In the genomic region with DNA sequence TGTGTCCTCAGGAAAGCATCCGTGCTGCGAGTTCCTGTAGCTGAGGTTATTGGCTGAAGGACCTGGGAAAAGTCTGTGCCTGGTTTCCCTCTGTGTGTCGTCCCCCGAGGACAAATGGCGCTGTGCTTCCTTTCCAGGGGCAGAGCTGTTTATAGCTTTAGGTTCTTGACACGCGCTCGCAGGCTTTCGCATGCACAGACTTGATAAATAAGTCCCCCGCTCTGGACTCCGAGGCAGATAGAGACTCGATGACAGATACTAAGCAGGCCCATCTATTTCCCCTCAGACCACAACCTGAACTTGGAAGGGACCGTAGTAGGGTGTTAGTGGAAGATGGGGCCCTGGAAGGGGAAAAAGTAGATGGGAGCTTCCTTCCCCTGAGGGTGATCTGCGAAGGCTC, we compare ENCODE assay signal across 19 mouse cellular contexts.
DNase-seq lines count a peak whose midpoint lies in the region; ATAC-seq and TF ChIP-seq lines count a peak whose summit lies in the region.
"Had no signal": no experiment of that assay in that cellular context is flagged by ENCODE, and none has a peak within 500 bp of the region (broad histone marks: within the 10 kb centered on the region; RNA-seq: fewer than 3 reads in every experiment).

No protein-coding gene starts in this region.

- no peaks in the 10 kb centered on the region for H3K4me1 ChIP-seq in embryonic facial prominence, embryonic 14.5 days (ENCODE audit: control insufficient read depth, insufficient read depth, low read length)
- peaks cover 31% of the 10 kb centered on the region for H3K4me1 ChIP-seq in embryonic facial prominence, embryonic 10.5 days
- H3K4me1 ChIP-seq in heart, embryonic 14.5 days (ENCODE audit: control insufficient read depth in 2 of 2, insufficient read depth in 2 of 2, low read length in 2 of 2), result peaks cover 75 to 91% of the 10 kb centered on the region in 2 experiments
- H3K4me1 ChIP-seq in lung, embryonic 14.5 days (ENCODE audit: insufficient read depth), result peaks cover 6% of the 10 kb centered on the region; the same call in 1 of the 2 replicates
- no peaks in the 10 kb centered on the region for H3K4me1 ChIP-seq in midbrain, embryonic 11.5 days (ENCODE audit: control insufficient read depth, insufficient read depth, low read length)

- intact Hi-C loops in left cerebral cortex, postnatal 14 days (cut with DNase I), result no loop called here

- no peaks in the 10 kb centered on the region for H3K27me3 ChIP-seq in embryonic facial prominence, embryonic 14.5 days (replicated peaks; ENCODE audit: control insufficient read depth, insufficient read depth, low read length)
- no peaks in the 10 kb centered on the region for H3K27me3 ChIP-seq in embryonic facial prominence, embryonic 10.5 days (replicated peaks; ENCODE audit: low read depth, poor library complexity, severe bottlenecking)
- H3K27me3 ChIP-seq in heart, embryonic 14.5 days (ENCODE audit: control insufficient read depth, insufficient read depth, low read length), result no peaks in the 10 kb centered on the region
- H3K27me3 ChIP-seq in lung, embryonic 14.5 days (ENCODE audit: insufficient read depth, low read length), result no peaks in the 10 kb centered on the region
- no peaks in the 10 kb centered on the region for H3K27me3 ChIP-seq in midbrain, embryonic 11.5 days (ENCODE audit: control insufficient read depth, insufficient read depth, low read length)
- H3K27me3 ChIP-seq: hindbrain, embryonic 15.5 days; limb, embryonic 15.5 days; midbrain, embryonic 13.5 days had no signal

- no peak for DNase-seq in embryonic facial prominence, embryonic 14.5 days (ENCODE audit: low spot score)
- no peak for DNase-seq in embryonic facial prominence, embryonic 10.5 days (ENCODE audit: low spot score)
- no peak for DNase-seq in heart, adult 11 months
- DNase-seq in lung, embryonic 14.5 days, result peak; percentile 44
- DNase-seq in lung, postnatal 14 days, result no peak
- no peak for DNase-seq in midbrain, embryonic 11.5 days (ENCODE audit: low spot score, missing footprints)
- DNase-seq in left cerebral cortex, postnatal 14 days (ENCODE audit: low spot score in 2 of 2), result no peak
- DNase-seq: adrenal gland, postnatal 14 days; cerebellum, adult 8-10 months; forebrain, postnatal 0 days; gastrocnemius, postnatal 14 days; kidney, adult 18-20 months; left cerebral cortex, postnatal 4 days; lung, adult 18-20 months had no signal

- ATAC-seq in embryonic facial prominence, embryonic 14.5 days (ENCODE audit: low read depth), result no peak
- ATAC-seq in heart, embryonic 14.5 days (ENCODE audit: insufficient number of reproducible peaks, insufficient read depth, low FRiP score, low read depth), result peak; percentile 78
- 0 out of 2 replicates have a peak, but pooled peaks have one; percentile 19 for ATAC-seq in lung, embryonic 14.5 days (ENCODE audit: insufficient read depth)
- no peak for ATAC-seq in midbrain, embryonic 11.5 days (ENCODE audit: low FRiP score)
- ATAC-seq: CD4-positive, CD25-positive, alpha-beta regulatory T cell, adult 4 months; midbrain, embryonic 13.5 days had no signal

- no peaks in the 10 kb centered on the region for H3K9me3 ChIP-seq in embryonic facial prominence, embryonic 14.5 days (ENCODE audit: control insufficient read depth, low read length)
- H3K9me3 ChIP-seq in embryonic facial prominence, embryonic 10.5 days, result no peaks in the 10 kb centered on the region
- no peaks in the 10 kb centered on the region for H3K9me3 ChIP-seq in heart, embryonic 14.5 days (ENCODE audit: control insufficient read depth, low read length)
- no peaks in the 10 kb centered on the region for H3K9me3 ChIP-seq in lung, embryonic 14.5 days (ENCODE audit: low read depth, low read length)
- H3K9me3 ChIP-seq in midbrain, embryonic 11.5 days (ENCODE audit: control insufficient read depth, low read length), result no peaks in the 10 kb centered on the region
- H3K9me3 ChIP-seq: hindbrain, embryonic 15.5 days; limb, embryonic 15.5 days; midbrain, embryonic 13.5 days had no signal

- H3K27ac ChIP-seq in embryonic facial prominence, embryonic 14.5 days (replicated peaks; ENCODE audit: low read depth, low read length), result no peak overlapping the region
- no peak overlapping the region for H3K27ac ChIP-seq in embryonic facial prominence, embryonic 10.5 days (replicated peaks)
- H3K27ac ChIP-seq in heart, embryonic 14.5 days (replicated peaks in 1 of 2; ENCODE audit: control insufficient read depth in 1 of 2, insufficient read depth in 1 of 2, low read depth in 2 of 2, low read length in 2 of 2), result peak overlapping the region; percentile 94 to 95
- no peak overlapping the region for H3K27ac ChIP-seq in lung, embryonic 14.5 days (ENCODE audit: low read depth)
- no peak overlapping the region for H3K27ac ChIP-seq in midbrain, embryonic 11.5 days (ENCODE audit: low read depth, low read length)
- H3K27ac ChIP-seq: limb, embryonic 15.5 days; midbrain, embryonic 13.5 days had no signal

- H3K36me3 ChIP-seq in embryonic facial prominence, embryonic 14.5 days (ENCODE audit: control insufficient read depth, insufficient read depth, low read length), result no peaks in the 10 kb centered on the region
- H3K36me3 ChIP-seq in embryonic facial prominence, embryonic 10.5 days (replicated peaks), result no peaks in the 10 kb centered on the region
- no peaks in the 10 kb centered on the region for H3K36me3 ChIP-seq in heart, embryonic 14.5 days (ENCODE audit: control insufficient read depth, insufficient read depth, low read length)
- no peaks in the 10 kb centered on the region for H3K36me3 ChIP-seq in lung, embryonic 14.5 days (ENCODE audit: insufficient read depth)
- H3K36me3 ChIP-seq in midbrain, embryonic 11.5 days (ENCODE audit: control insufficient read depth, insufficient read depth, low read length), result no peaks in the 10 kb centered on the region
- H3K36me3 ChIP-seq: hindbrain, embryonic 15.5 days; limb, embryonic 15.5 days; midbrain, embryonic 13.5 days had no signal

- TF ChIP-seq CTCF in lung, embryonic 14.5 days (IDR thresholded peaks at IDR 0.05; ENCODE audit: low read depth), result no peak

- WGBS in embryonic facial prominence, embryonic 14.5 days, result 59% methylated on average over 14 of the region's 14 CpGs
- 78% methylated on average over 14 of the region's 14 CpGs for WGBS in embryonic facial prominence, embryonic 10.5 days
- 6% methylated on average over 14 of the region's 14 CpGs for WGBS in heart, embryonic 14.5 days
- WGBS in lung, embryonic 14.5 days, result 27% methylated on average over 14 of the region's 14 CpGs
- 91% methylated on average over 14 of the region's 14 CpGs for WGBS in midbrain, embryonic 11.5 days

- 0 out of 2 replicates have a peak overlapping the region, but pooled peaks have one; percentile 8 for H3K9ac ChIP-seq in embryonic facial prominence, embryonic 14.5 days (ENCODE audit: low read depth, low read length)
- H3K9ac ChIP-seq in heart, embryonic 14.5 days (ENCODE audit: low read length), result peak overlapping the region; percentile 65
- H3K9ac ChIP-seq in lung, embryonic 14.5 days, result no peak overlapping the region
- H3K9ac ChIP-seq in midbrain, embryonic 11.5 days (ENCODE audit: low read length), result no peak overlapping the region
- H3K9ac ChIP-seq: forebrain, postnatal 0 days; hindbrain, embryonic 15.5 days; limb, embryonic 15.5 days; midbrain, embryonic 13.5 days had no signal

- H3K4me3 ChIP-seq in embryonic facial prominence, embryonic 14.5 days (ENCODE audit: low read depth, low read length), result no peak overlapping the region
- no peak overlapping the region for H3K4me3 ChIP-seq in embryonic facial prominence, embryonic 10.5 days
- 0 out of 4 replicates have a peak overlapping the region, but pooled peaks of 1 of the 2 experiments have one; percentile 4 for H3K4me3 ChIP-seq in heart, embryonic 14.5 days (ENCODE audit: control insufficient read depth in 1 of 2, insufficient read depth in 1 of 2, low read depth in 1 of 2, low read length in 2 of 2)
- H3K4me3 ChIP-seq in lung, embryonic 14.5 days (ENCODE audit: low read depth, low read length), result no peak overlapping the region
- no peak overlapping the region for H3K4me3 ChIP-seq in midbrain, embryonic 11.5 days (ENCODE audit: low read depth, low read length)
- H3K4me3 ChIP-seq: hindbrain, embryonic 15.5 days; limb, embryonic 15.5 days; midbrain, embryonic 13.5 days had no signal

- H3K4me2 ChIP-seq in embryonic facial prominence, embryonic 14.5 days (ENCODE audit: low read depth, low read length), result no peak overlapping the region
- H3K4me2 ChIP-seq in heart, embryonic 14.5 days (ENCODE audit: low read length), result peak overlapping the region; percentile 57
- H3K4me2 ChIP-seq in lung, embryonic 14.5 days, result no peak overlapping the region
- no peak overlapping the region for H3K4me2 ChIP-seq in midbrain, embryonic 11.5 days
- H3K4me2 ChIP-seq: hindbrain, embryonic 15.5 days; limb, embryonic 15.5 days; midbrain, embryonic 13.5 days had no signal

Comparison
In these comparisons a context has a peak if more than half of its experiments do, and no peak if none do; other contexts are left out.
1. ATAC-seq: peak in heart, embryonic 14.5 days (single experiment) and lung, embryonic 14.5 days (single experiment); none in embryonic facial prominence, embryonic 14.5 days (single experiment) and midbrain, embryonic 11.5 days (single experiment).
2. H3K27ac ChIP-seq: peak in heart, embryonic 14.5 days (2 of 2); none in embryonic facial prominence, embryonic 14.5 days (single experiment), embryonic facial prominence, embryonic 10.5 days (single experiment), lung, embryonic 14.5 days (single experiment) and midbrain, embryonic 11.5 days (single experiment).
3. H3K9ac ChIP-seq: peak in embryonic facial prominence, embryonic 14.5 days (single experiment) and heart, embryonic 14.5 days (single experiment); none in lung, embryonic 14.5 days (single experiment) and midbrain, embryonic 11.5 days (single experiment).